Mouse (Mus musculus) CH12.LX (cell line): ENCODE measurements around the gene Dgcr2.

Source experiments
- CTCF ChIP-seq, 2 experiments: IDR thresholded peaks in 1 of 2; conservative IDR thresholded peaks in 1 of 2; 2 replicates each; pipeline ENCODE4 v1.5.1; 2011 to 2012; ENCODE audit warnings: low read depth in 2 of 2, low read length in 2 of 2, improper control_type of control experiment in 1 of 2, inconsistent platforms in 1 of 2, mild to moderate bottlenecking in 1 of 2, moderate library complexity in 1 of 2
- EP300 ChIP-seq: IDR thresholded peaks from 2 replicates; pipeline ENCODE4 v1.6.1; 2011; ENCODE audit warnings: low read length, improper control_type of control experiment
- JUND ChIP-seq: conservative IDR thresholded peaks from 2 replicates; pipeline ENCODE4 v1.6.1; 2011; ENCODE audit warnings: low read depth, low read length, improper control_type of control experiment
- MAX ChIP-seq: IDR thresholded peaks from 2 replicates; pipeline ENCODE4 v1.6.1; 2011; ENCODE audit warnings: low read length, improper control_type of control experiment
- MEF2A ChIP-seq: IDR thresholded peaks from 2 replicates; pipeline ENCODE4 v1.6.1; 2014; ENCODE audit warnings: low read depth, mild to moderate bottlenecking, inconsistent platforms, low read length, improper control_type of control experiment, borderline replicate concordance
- MYC ChIP-seq: IDR thresholded peaks from 2 replicates; pipeline ENCODE4 v1.6.1; 2011; ENCODE audit warnings: low read depth, mild to moderate bottlenecking, improper control_type of control experiment, low read length
- POLR2A ChIP-seq: IDR thresholded peaks from 2 replicates; pipeline ENCODE4 v1.6.1; 2011; ENCODE audit warnings: low read depth, mild to moderate bottlenecking, improper control_type of control experiment, low read length
- RCOR1 ChIP-seq: conservative IDR thresholded peaks from 2 replicates; pipeline ENCODE4 v1.6.1; 2012; ENCODE audit warnings: low read depth, mild to moderate bottlenecking, inconsistent platforms, low read length, improper control_type of control experiment

- TF ChIP-seq POLR2A: no peak
- TF ChIP-seq MEF2A: no peak
- TF ChIP-seq CTCF (conservative IDR thresholded peaks at IDR 0.05 in 1 of 2, IDR thresholded peaks at IDR 0.05 in 1 of 2; ENCODE audit: low read depth in 2 of 2, low read length in 2 of 2): no peak
- no peak for TF ChIP-seq MYC
- TF ChIP-seq EP300: no peak
- no peak for TF ChIP-seq JUND
- TF ChIP-seq MAX: no peak
- TF ChIP-seq RCOR1: no peak
These were observed 91.7 kb downstream of the Dgcr2 start for GRCm38 (mm10) chr16:17806581-17807191.
